Mouse (Mus musculus): Measurements from ENCODE around the gene Rpgrip1. TPM values are rescaled to one million over a fixed set of nuclear protein-coding genes. Genes with fewer than 3 reads are reported as not detected.

The Rpgrip1 gene
- total RNA-seq, 2 experiments from 2014 or later = 0.88 to 2.2 TPM

DNA sequence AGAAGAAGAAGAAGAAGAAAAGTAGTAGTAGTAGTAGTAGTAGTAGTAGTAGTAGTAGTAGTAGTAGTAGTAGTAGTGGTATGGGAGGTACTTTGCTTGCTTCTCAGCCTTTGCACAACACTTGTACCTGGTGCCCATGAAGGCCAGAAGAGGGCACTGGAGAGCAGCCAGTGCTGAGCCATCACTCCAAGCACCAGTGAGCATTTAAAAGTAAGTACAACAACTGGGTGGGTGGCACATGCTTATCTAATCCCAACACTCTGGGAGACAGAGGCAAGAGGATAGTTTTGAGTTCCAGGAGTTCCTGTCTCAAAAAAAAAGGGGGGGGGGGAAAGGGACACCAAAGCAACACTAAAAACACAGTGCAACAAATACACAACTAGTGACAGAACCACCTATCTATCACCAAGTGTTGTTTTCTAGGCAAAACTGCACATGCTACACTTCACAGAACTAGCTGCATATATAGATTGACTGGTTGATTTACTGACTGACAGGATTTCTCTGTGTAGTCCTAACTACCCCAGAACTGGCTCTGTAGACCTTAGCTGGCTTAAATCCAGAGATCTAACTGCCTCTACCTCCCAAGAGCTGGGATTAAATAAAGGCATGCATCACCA is 80.3 kb downstream of the Rpgrip1 start:
- DNase-seq (ENCODE audit: low spot score in 2 of 2) = peak in 1 of 2 experiments; percentile 15
- intact Hi-C loops (cut with DNase I) = no loop called here

- DNase-seq (ENCODE audit: low spot score in 2 of 2) = peak; percentile 39 to 55
- intact Hi-C loops (cut with DNase I) = loop anchor here (5.0 kb wide), 1 partner anchor 73 kb away; no protein-coding TSS in a partner anchor
These were observed 85.2 kb downstream of the Rpgrip1 start for GRCm38 (mm10) chr14:52195691-52196090.

DNA sequence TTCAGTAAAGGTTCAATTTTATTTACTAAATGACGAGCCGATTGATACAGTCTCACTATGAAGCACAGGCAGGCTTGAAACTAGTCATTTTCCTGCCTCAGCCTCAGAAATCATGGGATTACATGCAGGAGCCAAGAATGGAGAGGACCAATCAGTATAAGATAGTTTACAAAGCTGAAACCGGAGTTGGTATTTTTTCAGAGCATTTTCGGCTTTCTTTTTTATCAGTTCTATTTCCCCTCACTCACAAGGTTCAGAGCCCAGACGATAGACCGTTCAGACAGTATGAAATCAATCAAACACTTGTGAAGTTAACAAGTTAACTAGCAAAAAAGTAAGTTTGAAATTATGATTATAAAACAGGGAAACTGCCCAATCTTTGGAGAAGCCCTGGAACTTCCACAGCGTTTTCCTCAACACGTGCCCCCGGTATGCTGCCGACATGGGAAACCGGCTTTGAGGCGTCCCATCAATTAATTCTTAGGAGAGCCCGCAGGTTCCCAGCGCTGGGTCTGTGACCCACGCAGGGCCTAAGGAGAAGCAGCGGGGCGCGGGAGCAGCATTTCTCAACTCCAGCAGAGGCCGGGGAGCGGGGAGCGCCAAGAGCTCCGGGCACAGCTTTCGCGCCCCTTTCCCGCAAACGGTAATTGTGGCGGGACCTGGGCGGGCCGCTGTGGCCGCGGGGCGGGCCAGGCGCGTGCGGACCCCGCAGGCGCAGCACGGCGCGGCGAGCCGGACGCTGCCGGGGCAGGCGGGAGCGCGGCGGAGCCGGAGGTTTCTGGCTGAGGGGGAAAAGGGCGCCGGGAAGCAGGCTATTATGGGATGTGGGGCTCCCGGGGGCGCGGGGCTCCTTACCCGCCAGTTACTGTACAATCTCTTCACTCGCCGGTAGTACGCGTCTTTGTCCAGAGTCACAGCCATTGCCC is 86.0 kb downstream of the Rpgrip1 start:
- intact Hi-C loops (cut with DNase I) = loop anchor here (5.0 kb wide), 1 partner anchor 74 kb away; no protein-coding TSS in a partner anchor
- peak in 1 of 2 experiments; percentile 13 for DNase-seq (ENCODE audit: low spot score in 2 of 2)

GRCm38 (mm10) chr14:52197156-52197878 is 86.8 kb downstream of the Rpgrip1 start, which contains the start of gene Supt16:
TSS of gene Supt16 (minus strand) at chr14:52197416.
- peak; percentile 75 to 80 for DNase-seq (ENCODE audit: low spot score in 2 of 2)
- intact Hi-C loops (cut with DNase I) = loop anchor here (5.0 kb wide), 1 partner anchor 75 kb away; no protein-coding TSS in a partner anchor

DNA sequence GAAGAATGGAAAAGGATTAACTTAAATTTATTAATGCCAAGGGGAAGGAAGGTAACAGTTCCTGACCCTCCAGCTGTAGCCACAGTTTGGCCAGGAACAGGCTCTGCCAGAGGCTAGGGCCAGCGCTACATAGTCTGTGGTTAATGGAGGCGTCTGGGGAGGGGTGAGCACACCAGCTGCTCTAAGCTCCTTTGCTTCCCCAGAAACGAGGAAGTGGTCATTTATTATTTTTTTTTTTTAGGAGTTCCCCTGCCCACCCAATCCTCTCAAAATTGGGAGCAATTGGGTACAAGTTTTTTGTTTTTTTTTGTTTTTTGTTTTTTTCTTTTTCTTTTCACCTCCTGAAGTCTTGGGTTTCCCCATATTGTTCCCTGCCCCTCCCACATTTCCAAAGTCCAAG is 87.6 kb downstream of the Rpgrip1 start:
- intact Hi-C loops (cut with DNase I) = loop anchor here (5.0 kb wide), 1 partner anchor 76 kb away; no protein-coding TSS in a partner anchor
- no peak for DNase-seq (ENCODE audit: low spot score in 2 of 2)

DNA sequence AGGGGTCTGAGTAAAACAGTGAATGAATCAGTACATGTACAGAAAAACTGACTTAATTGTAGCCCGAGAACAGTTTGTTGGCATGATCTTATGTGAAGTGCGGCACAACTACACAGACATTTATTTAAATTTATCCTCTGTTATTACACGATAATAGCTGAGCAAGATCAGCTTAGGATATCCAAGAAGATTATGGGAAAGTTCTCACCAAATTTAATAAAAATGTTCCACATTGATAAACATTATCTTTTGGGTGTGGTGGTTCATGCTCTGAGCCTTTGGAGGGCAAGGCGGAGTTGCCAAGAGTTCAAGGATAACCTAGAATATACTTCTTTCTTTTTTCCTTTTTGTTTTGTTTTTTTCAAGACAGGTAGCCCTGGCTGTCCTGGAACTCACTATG is 88.9 kb downstream of the Rpgrip1 start:
- DNase-seq (ENCODE audit: low spot score in 2 of 2) = no peak
- intact Hi-C loops (cut with DNase I) = loop anchor here (5.0 kb wide), 1 partner anchor 77 kb away; no protein-coding TSS in a partner anchor

Other genes with a start within 250 kb of the Rpgrip1 start
- gene Mettl17, start 225.9 kb upstream of the Rpgrip1 start, total RNA-seq (2021) = 10 to 100 TPM; 29.1 to 34.6 TPM
- gene Slc39a2, start 217.8 kb upstream of the Rpgrip1 start, total RNA-seq (2021) = 1 to 10 TPM; 3.8 to 4.3 TPM
- 100 to 1,000 TPM; 508 to 561 TPM for gene Ndrg2, start 196.5 kb upstream of the Rpgrip1 start, total RNA-seq (2021)
- not detected for gene Tppp2, start 192.3 kb upstream of the Rpgrip1 start, total RNA-seq (2021)
- gene Rnase13, start 187.9 kb upstream of the Rpgrip1 start, total RNA-seq (2021) = not detected
- 10 to 100 TPM; 31.9 to 35.2 TPM for gene Arhgef40, start 126.0 kb upstream of the Rpgrip1 start, total RNA-seq (2021)
- under 1 TPM; 0.36 to 0.77 TPM for gene Tmem253, start 95.0 kb upstream of the Rpgrip1 start, total RNA-seq (2021)
- 10 to 100 TPM; 29.5 to 33.6 TPM for gene Zfp219, start 90.0 kb upstream of the Rpgrip1 start, total RNA-seq (2021)
- gene Olfr221, start 68.2 kb upstream of the Rpgrip1 start, total RNA-seq (2021) = not detected
- 100 to 1,000 TPM; 194 to 206 TPM for gene Hnrnpc, start 6.7 kb upstream of the Rpgrip1 start, total RNA-seq (2021)
- gene Supt16, start 86.7 kb downstream of the Rpgrip1 start, total RNA-seq (2021) = 10 to 100 TPM; 44.7 to 45.6 TPM
- 100 to 1,000 TPM; 107 to 111 TPM for gene Chd8, start 147.1 kb downstream of the Rpgrip1 start, total RNA-seq (2021)
- 10 to 100 TPM; 61.4 to 62.6 TPM for gene Tox4, start 168.4 kb downstream of the Rpgrip1 start, total RNA-seq (2021)
- 10 to 100 TPM; 34.7 to 35.3 TPM for gene Rab2b, start 168.8 kb downstream of the Rpgrip1 start, total RNA-seq (2021)
- 10 to 100 TPM; 35.2 to 35.3 TPM for gene Mettl3, start 194.4 kb downstream of the Rpgrip1 start, total RNA-seq (2021)
- gene Sall2, start 218.1 kb downstream of the Rpgrip1 start, total RNA-seq (2021) = 10 to 100 TPM; 32.7 to 37.1 TPM
- not detected for gene Olfr1513, start 245.7 kb downstream of the Rpgrip1 start, total RNA-seq (2021)